Mouse (Mus musculus) E14TG2a.4 (cell line): ENCODE measurements around the gene Atg7.

Experiments
- CTCF ChIP-seq: conservative IDR thresholded peaks from 2 replicates; pipeline ENCODE4 v1.5.1; 2014; ENCODE audit warnings: low read length
- POU5F1 ChIP-seq: IDR thresholded peaks from 2 replicates; pipeline ENCODE4 v1.6.1; 2014; ENCODE audit warnings: low read length, borderline replicate concordance

DNA sequence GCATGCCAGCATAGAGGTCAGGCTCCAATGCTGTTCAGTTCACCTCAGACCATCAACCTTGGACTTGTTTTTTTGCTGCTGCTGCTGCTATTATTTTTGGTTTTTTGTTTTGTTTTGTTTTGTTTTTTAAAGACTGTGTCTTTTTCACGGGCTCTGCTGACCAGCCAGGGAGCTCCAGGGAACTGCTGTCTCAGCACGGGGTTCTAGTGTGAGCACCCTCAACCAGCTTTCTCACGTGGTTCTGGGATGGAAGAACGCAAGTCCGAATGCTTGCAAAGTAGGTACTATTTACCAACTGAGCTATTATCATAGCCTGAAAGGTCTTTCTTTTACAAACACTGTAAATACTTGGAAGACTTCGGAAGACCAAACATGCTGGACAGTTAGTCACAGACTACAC lies 233.6 kb downstream of the Atg7 start:
- TF ChIP-seq CTCF (no peak), POU5F1 (no peak)
